Mouse (Mus musculus) lung, adult 2 months (tissue): ENCODE data around the gene Zbtb25. TPM values are rescaled to one million over a fixed set of nuclear protein-coding genes. Genes with fewer than 3 reads are reported as not detected.

ENCODE experiments used
- DNase-seq: peaks from one replicate; pipeline ENCODE4 v3.0.0; 2022
- H3K4me1 ChIP-seq: fragments of 200-500 bp; 2 replicates; pipeline ENCODE4 v1.6.1; 2011; ENCODE audit warnings: low read length; ENCODE audit not compliant: control insufficient read depth, insufficient read depth
- H3K4me3 ChIP-seq: fragments of 200-500 bp; replicated peaks from 2 replicates; pipeline ENCODE3; 2011; ENCODE audit warnings: low read depth, mild to moderate bottlenecking, control low read depth, low read length; ENCODE audit errors: extremely low read depth
- CTCF ChIP-seq: fragments of 200-500 bp; IDR thresholded peaks from 2 replicates; pipeline ENCODE4 v1.5.1; 2011; ENCODE audit warnings: mild to moderate bottlenecking, low read length, control low read depth; ENCODE audit not compliant: insufficient read depth
- POLR2A ChIP-seq: fragments of 200-500 bp; IDR thresholded peaks from 2 replicates; pipeline ENCODE4 v1.6.1; 2011; ENCODE audit warnings: low read depth, mild to moderate bottlenecking, control low read depth, low read length, borderline replicate concordance; ENCODE audit errors: extremely low read depth
- WGBS: fragments of 180-500 bp; shearing (Covaris S2); methylation state at CpG from one replicate; pipeline ENCODE4 v1.1.7; 2018; 5-methylcytosine and 5-hydroxymethylcytosine counted together
- polyA plus RNA-seq: library from polyadenylated mRNA; depleted of rRNA; stranded (reverse); fragments of >200 nt; gene quantifications from 2 replicates; pipeline ENCODE4 v1.2.3, GENCODE M21; 2012

The Zbtb25 gene
- polyA plus RNA-seq, 1 experiment: 6.4 TPM

GRCm38 (mm10) chr12:76403886-76404537, 34.6 kb upstream of the Zbtb25 start, which contains the start of gene Hspa2:
Hspa2 (plus strand) TSS chr12:76404176.
- peak; percentile 100 for DNase-seq
- WGBS: under 1% methylated on average over 54 of the region's 54 CpGs

GRCm38 (mm10) chr12:76402991-76403885, 33.8 kb upstream of the Zbtb25 start:
- peak; percentile 13 for DNase-seq
- Histone ChIP-seq H3K4me3 (peak overlapping the region; percentile 81), H3K4me1 (peaks cover 12% of the 10 kb centered on the region)
- TF ChIP-seq POLR2A (no peak), CTCF (no peak)
- WGBS: 4% methylated on average over 53 of the region's 54 CpGs

More at GRCm38 (mm10) chr12:76403886-76404537, 34.6 kb upstream of the Zbtb25 start, which contains the start of gene Hspa2:
- peaks cover 12% of the 10 kb centered on the region for H3K4me1 ChIP-seq
- TF ChIP-seq POLR2A: peak; percentile 100
- TF ChIP-seq CTCF: no peak
- H3K4me3 ChIP-seq: peak within 1 kb of the TSS; percentile 81

- TF ChIP-seq POLR2A (no peak), CTCF (0 out of 2 replicates have a peak, but pooled peaks have one; percentile 14)
- WGBS: 61% methylated on average over 3 of the region's 3 CpGs
- no peak for DNase-seq
- Histone ChIP-seq H3K4me3 (no peak overlapping the region), H3K4me1 (peaks cover 12% of the 10 kb centered on the region)
Measured at GRCm38 (mm10) chr12:76401674-76402073, 32.3 kb upstream of the Zbtb25 start.

- no peak overlapping the region for H3K4me3 ChIP-seq
- WGBS: 87% methylated on average over 5 of the region's 5 CpGs
- DNase-seq: no peak
- no peaks in the 10 kb centered on the region for H3K4me1 ChIP-seq
- TF ChIP-seq CTCF (no peak), POLR2A (no peak)
Measured at GRCm38 (mm10) chr12:76397281-76397680, 27.9 kb upstream of the Zbtb25 start.

- no peak for DNase-seq
- Histone ChIP-seq H3K4me3 (no peak overlapping the region), H3K4me1 (no peaks in the 10 kb centered on the region)
- WGBS: 61% methylated on average over 5 of the region's 5 CpGs
- TF ChIP-seq CTCF (no peak), POLR2A (no peak)
Measured at GRCm38 (mm10) chr12:76392979-76393378, 23.6 kb upstream of the Zbtb25 start.

GRCm38 (mm10) chr12:76391595-76392271, 22.3 kb upstream of the Zbtb25 start:
- TF ChIP-seq CTCF (no peak), POLR2A (no peak)
- 70% methylated on average over 3 of the region's 3 CpGs for WGBS
- Histone ChIP-seq H3K4me1 (no peaks in the 10 kb centered on the region), H3K4me3 (no peak overlapping the region)
- DNase-seq: no peak

- 74% methylated on average over 11 of the region's 11 CpGs for WGBS
- TF ChIP-seq CTCF (no peak), POLR2A (no peak)
- no peaks in the 10 kb centered on the region for H3K4me1 ChIP-seq
- DNase-seq: no peak
- H3K4me3 ChIP-seq: no peak overlapping the region
Measured at GRCm38 (mm10) chr12:76388794-76389193, 19.4 kb upstream of the Zbtb25 start.

- DNase-seq: no peak
- TF ChIP-seq CTCF (no peak), POLR2A (no peak)
- 75% methylated on average over 8 of the region's 8 CpGs for WGBS
Measured at GRCm38 (mm10) chr12:76385342-76385741, 15.9 kb upstream of the Zbtb25 start.

GRCm38 (mm10) chr12:76380151-76380550, 10.7 kb upstream of the Zbtb25 start:
- no peak overlapping the region for H3K4me3 ChIP-seq
- WGBS: 62% methylated on average over 7 of the region's 7 CpGs
- no peak for DNase-seq
- TF ChIP-seq CTCF (no peak), POLR2A (no peak)
- H3K4me1 ChIP-seq: peaks cover 17% of the 10 kb centered on the region

More at GRCm38 (mm10) chr12:76385342-76385741, 15.9 kb upstream of the Zbtb25 start:
- no peak overlapping the region for H3K4me3 ChIP-seq
- H3K4me1 ChIP-seq: peaks cover 3% of the 10 kb centered on the region

- no peak for DNase-seq
- 77% methylated on average over 5 of the region's 5 CpGs for WGBS
- no peak for TF ChIP-seq CTCF
- no peak for TF ChIP-seq POLR2A
- Histone ChIP-seq H3K4me3 (no peak overlapping the region), H3K4me1 (peaks cover 17% of the 10 kb centered on the region)
Measured at GRCm38 (mm10) chr12:76378556-76378955, 9.2 kb upstream of the Zbtb25 start.
